9 mouse cellular contexts compared by ENCODE assay signal in genomic region chr1:165320141-165320934, GRCm38 (mm10). TPM values are rescaled to one million over a fixed set of nuclear protein-coding genes. Genes with fewer than 3 reads are reported as not detected.
A peak's percentile ranks its signal among the peaks of the same experiment; 100 is the strongest.
DNase-seq lines count a peak whose midpoint lies in the region; ATAC-seq and TF ChIP-seq lines count a peak whose summit lies in the region.
"Had no signal": no experiment of that assay in that cellular context is flagged by ENCODE, and none has a peak within 500 bp of the region (broad histone marks: within the 10 kb centered on the region; RNA-seq: fewer than 3 reads in every experiment).

No protein-coding gene starts in this region.

- no peak overlapping the region for H3K9ac ChIP-seq in hindbrain, embryonic 15.5 days
- H3K9ac ChIP-seq: limb, embryonic 13.5 days had no signal

- H3K4me3 ChIP-seq in gastrocnemius, adult 2 months, result peak overlapping the region; percentile 27
- no peak overlapping the region for H3K4me3 ChIP-seq in hindbrain, embryonic 15.5 days
- H3K4me3 ChIP-seq: limb, embryonic 13.5 days had no signal

- peak overlapping the region; percentile 3; the same call in 1 of the 2 replicates for H3K27ac ChIP-seq in gastrocnemius, adult 2 months
- no peak overlapping the region for H3K27ac ChIP-seq in hindbrain, embryonic 15.5 days (replicated peaks)
- H3K27ac ChIP-seq: limb, embryonic 13.5 days had no signal

- no peaks in the 10 kb centered on the region for H3K27me3 ChIP-seq in hindbrain, embryonic 15.5 days
- H3K27me3 ChIP-seq: limb, embryonic 13.5 days had no signal

- DNase-seq in R1 (ENCODE audit: low read depth, low spot score), result peak; percentile 64
- DNase-seq in cerebellum, postnatal 14 days, result peak; percentile 79 to 89
- DNase-seq in gastrocnemius, adult 2 months, result peak; percentile 89
- peak; percentile 72 to 74 for DNase-seq in layer of hippocampus, postnatal 36 days
- DNase-seq in lung, postnatal 4 days, result peak; percentile 84
- DNase-seq in right cerebral cortex, postnatal 25 days, result peak; percentile 72
- peak; percentile 84 for DNase-seq in urinary bladder, postnatal 25 days (ENCODE audit: low spot score)

- intact Hi-C loops in gastrocnemius, adult 2 months (cut with DNase I), result loop anchor here (5.0 kb wide), 1 partner anchor 83 kb away; the partner anchor contains the start of gene Tiprl

- 43% methylated on average over 10 of the region's 10 CpGs for WGBS in hindbrain, embryonic 15.5 days

- ATAC-seq in hindbrain, embryonic 15.5 days (ENCODE audit: low FRiP score, low read depth), result peak; percentile 46; the same call in 1 of the 2 replicates

- H3K4me2 ChIP-seq in hindbrain, embryonic 15.5 days, result no peak overlapping the region
- H3K4me2 ChIP-seq: limb, embryonic 13.5 days had no signal

- H3K36me3 ChIP-seq in hindbrain, embryonic 15.5 days, result peaks cover 29% of the 10 kb centered on the region

- no peaks in the 10 kb centered on the region for H3K9me3 ChIP-seq in hindbrain, embryonic 15.5 days
- H3K9me3 ChIP-seq: limb, embryonic 13.5 days had no signal

- H3K4me1 ChIP-seq in hindbrain, embryonic 15.5 days (replicated peaks), result no peaks in the 10 kb centered on the region
- H3K4me1 ChIP-seq: limb, embryonic 13.5 days had no signal

- TF ChIP-seq CTCF in gastrocnemius, adult 2 months (IDR thresholded peaks at IDR 0.05), result peak; percentile 94

RNA-seq across cellular contexts. Expression of gene Gpr161, which starts 24.7 kb away (rescaled TPM):
- total RNA-seq in gastrocnemius, adult 2 months (2021), result 1 to 10 TPM; 1.0 to 1.3 TPM
- 3.0 and 3.1 TPM in 2 replicates for polyA plus RNA-seq in hindbrain, embryonic 15.5 days (2015; fragmentation: Nextera tagmentation; extraction: Ambion mirVana)
- 10 to 100 TPM; 69.1 to 82.3 TPM for total RNA-seq in layer of hippocampus, postnatal 36 days (2021)

Comparison
In these comparisons a context has a peak if more than half of its experiments do, and no peak if none do; other contexts are left out.
1. RNA of gene Gpr161, which starts 24.7 kb away (total RNA-seq): 69.1 to 82.3 TPM in layer of hippocampus, postnatal 36 days; 1.0 to 1.3 TPM in gastrocnemius, adult 2 months; every median in the first group is over 10 times any median in the second.
2. Peak in every context shown above with its lines, with median percentiles within 50 percentile points of each other: DNase-seq.